Mouse (Mus musculus) gastrocnemius, postnatal 14 days (tissue): Measurements from ENCODE around the gene Snd1. TPM values are rescaled to one million over a fixed set of nuclear protein-coding genes. Genes with fewer than 3 reads are reported as not detected.
"Not testable (repeated sequence)": the region's sequence is repeated elsewhere in the genome, so short reads cannot be mapped to it uniquely, and the experiment has no call there.

Source experiments
- DNase-seq: peaks from one replicate; pipeline ENCODE4 v3.0.0; 2021; ENCODE audit warnings: mixed read lengths
- intact Hi-C: fragments of 180-260 bp; cut with DNase I; formaldehyde crosslinking; loops from one replicate; pipeline ENCODE4 v1.15.1; 2025; ENCODE audit warnings: low total_unique reads
- total RNA-seq, 2 experiments: library from RNA; stranded (reverse); gene quantifications; 2 replicates each; pipeline ENCODE4 v1.2.3; 2021

Snd1 gene
- total RNA-seq, 2 experiments from 2014 or later, result 43.4 to 51.3 TPM

GRCm38 (mm10) chr6:28480752-28481492, 6.0 kb downstream of the Snd1 start:
- DNase-seq, result no peak
- intact Hi-C loops, result no loop called here

- intact Hi-C loops, result no loop called here
- DNase-seq, result no peak
Observed at GRCm38 (mm10) chr6:28482711-28483315, 7.9 kb downstream of the Snd1 start.

- intact Hi-C loops, result no loop called here
- no peak for DNase-seq
Observed at GRCm38 (mm10) chr6:28486008-28486407, 11.1 kb downstream of the Snd1 start.

GRCm38 (mm10) chr6:28486471-28486870, 11.5 kb downstream of the Snd1 start:
- no peak for DNase-seq
- intact Hi-C loops, result no loop called here

- no peak for DNase-seq
- intact Hi-C loops, result no loop called here
Observed at GRCm38 (mm10) chr6:28486905-28487304, 12.0 kb downstream of the Snd1 start.

GRCm38 (mm10) chr6:28488204-28488851, 13.4 kb downstream of the Snd1 start:
- intact Hi-C loops, result no loop called here

GRCm38 (mm10) chr6:28490612-28491011, 15.7 kb downstream of the Snd1 start:
- DNase-seq, result no peak
- intact Hi-C loops, result no loop called here

More at GRCm38 (mm10) chr6:28488204-28488851, 13.4 kb downstream of the Snd1 start:
- no peak for DNase-seq

- no peak for DNase-seq
- intact Hi-C loops, result no loop called here
Observed at GRCm38 (mm10) chr6:28491198-28491597, 16.3 kb downstream of the Snd1 start.

GRCm38 (mm10) chr6:28497837-28498236, 22.9 kb downstream of the Snd1 start:
- no peak for DNase-seq
- intact Hi-C loops, result no loop called here

- intact Hi-C loops, result no loop called here
Observed at GRCm38 (mm10) chr6:28502576-28502975, 27.6 kb downstream of the Snd1 start.

GRCm38 (mm10) chr6:28503148-28503547, 28.2 kb downstream of the Snd1 start:
- intact Hi-C loops, result no loop called here
- DNase-seq, result no peak

More at GRCm38 (mm10) chr6:28502576-28502975, 27.6 kb downstream of the Snd1 start:
- DNase-seq, result no peak

- intact Hi-C loops, result no loop called here
- DNase-seq, result no peak
Observed at GRCm38 (mm10) chr6:28504611-28505010, 29.7 kb downstream of the Snd1 start.

GRCm38 (mm10) chr6:28507759-28508158, 32.8 kb downstream of the Snd1 start:
- DNase-seq, result no peak
- intact Hi-C loops, result no loop called here

GRCm38 (mm10) chr6:28514195-28514594, 39.3 kb downstream of the Snd1 start:
- DNase-seq, result no peak
- intact Hi-C loops, result no loop called here

GRCm38 (mm10) chr6:28514830-28515350, 40.0 kb downstream of the Snd1 start:
- DNase-seq, result no peak
- intact Hi-C loops, result no loop called here

GRCm38 (mm10) chr6:28516618-28517017, 41.7 kb downstream of the Snd1 start:
- intact Hi-C loops, result no loop called here
- DNase-seq, result no peak

GRCm38 (mm10) chr6:28517050-28517449, 42.1 kb downstream of the Snd1 start:
- no peak for DNase-seq
- intact Hi-C loops, result no loop called here

- intact Hi-C loops, result no loop called here
- DNase-seq, result no peak
Observed at GRCm38 (mm10) chr6:28519426-28519825, 44.5 kb downstream of the Snd1 start.

- intact Hi-C loops, DNase-seq: not testable (repeated sequence)
Observed at GRCm38 (mm10) chr6:28520787-28521186, 45.8 kb downstream of the Snd1 start.

- intact Hi-C loops, result no loop called here
Observed at GRCm38 (mm10) chr6:28521416-28521815, 46.5 kb downstream of the Snd1 start.

More at GRCm38 (mm10) chr6:28521416-28521815, 46.5 kb downstream of the Snd1 start:
- no peak for DNase-seq
